Comparison of ENCODE assay signal across 12 mouse cellular contexts in the genomic region with DNA sequence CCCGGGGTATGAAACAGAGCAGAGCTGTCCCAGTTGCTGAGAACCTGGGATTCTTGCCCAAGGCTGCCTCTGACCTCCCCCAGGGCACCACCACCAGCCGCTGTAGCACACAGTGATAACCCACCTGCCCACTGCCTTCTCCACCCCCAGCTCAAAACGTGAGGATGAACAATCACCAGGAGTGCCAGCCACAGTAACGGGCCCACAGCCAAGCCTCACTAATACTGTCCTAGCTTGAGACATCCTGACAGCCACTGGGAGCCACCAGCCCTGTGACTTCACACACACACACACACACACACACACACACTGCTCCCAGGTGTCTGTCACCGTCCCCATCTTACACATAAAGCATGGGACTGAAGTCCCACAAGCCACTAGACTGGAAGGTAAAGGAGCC. TPM values are rescaled to one million over a fixed set of nuclear protein-coding genes. Genes with fewer than 3 reads are reported as not detected.
DNase-seq lines count a peak whose midpoint lies in the region; ATAC-seq and TF ChIP-seq lines count a peak whose summit lies in the region.
"Had no signal": no experiment of that assay in that cellular context is flagged by ENCODE, and none has a peak within 500 bp of the region (broad histone marks: within the 10 kb centered on the region; RNA-seq: fewer than 3 reads in every experiment).

No protein-coding gene starts in this region.

- intact Hi-C loops in gastrocnemius, adult 2 months (cut with DNase I): no loop called here

- no peak overlapping the region for H3K9ac ChIP-seq in hindbrain, postnatal 0 days (replicated peaks; ENCODE audit: low read length)
- no peak overlapping the region for H3K9ac ChIP-seq in stomach, embryonic 14.5 days (replicated peaks; ENCODE audit: low read depth, low read length)
- no peak overlapping the region for H3K9ac ChIP-seq in kidney, embryonic 14.5 days (ENCODE audit: low read depth, low read length)
- no peak overlapping the region for H3K9ac ChIP-seq in kidney, embryonic 16.5 days (replicated peaks; ENCODE audit: low read length)
- H3K9ac ChIP-seq: liver, embryonic 14.5 days had no signal

- H3K36me3 ChIP-seq in thymus, adult 2 months (ENCODE audit: control insufficient read depth, insufficient read depth, low read length): 0 out of 2 replicates have a peak, but pooled peaks cover 3% of the 10 kb centered on the region
- no peaks in the 10 kb centered on the region; the same call in 1 of the 2 replicates for H3K36me3 ChIP-seq in hindbrain, postnatal 0 days (ENCODE audit: insufficient read depth, low read length)
- peaks cover 11% of the 10 kb centered on the region for H3K36me3 ChIP-seq in stomach, embryonic 14.5 days (ENCODE audit: control insufficient read depth, insufficient read depth, low read length)
- peaks cover 21% of the 10 kb centered on the region; the same call in 1 of the 2 replicates for H3K36me3 ChIP-seq in kidney, embryonic 14.5 days (ENCODE audit: control insufficient read depth, insufficient read depth, low read length)
- peaks cover 23% of the 10 kb centered on the region for H3K36me3 ChIP-seq in kidney, embryonic 16.5 days (ENCODE audit: insufficient read depth, low read length)

- no peak for DNase-seq in gastrocnemius, adult 2 months
- no peak for DNase-seq in gastrocnemius, postnatal 4 days (ENCODE audit: low spot score in 2 of 2)
- no peak for DNase-seq in thymus, adult 2 months
- no peak for DNase-seq in thymus, adult 18-20 months
- DNase-seq in hindbrain, postnatal 0 days (ENCODE audit: low spot score): no peak
- DNase-seq: kidney, adult 18-20 months; layer of hippocampus, postnatal 36 days had no signal

- no peak overlapping the region; the same call in 1 of the 2 replicates for H3K4me3 ChIP-seq in gastrocnemius, adult 2 months
- H3K4me3 ChIP-seq in thymus, adult 2 months (ENCODE audit: control insufficient read depth, insufficient read depth, low read length): peak overlapping the region; percentile 6
- no peak overlapping the region for H3K4me3 ChIP-seq in hindbrain, postnatal 0 days (ENCODE audit: low read length)
- H3K4me3 ChIP-seq in stomach, embryonic 14.5 days (ENCODE audit: low read depth, low read length): no peak overlapping the region
- H3K4me3 ChIP-seq in kidney, embryonic 14.5 days (ENCODE audit: low read length): no peak overlapping the region
- no peak overlapping the region for H3K4me3 ChIP-seq in kidney, embryonic 16.5 days (ENCODE audit: low read length)

- ATAC-seq in hindbrain, postnatal 0 days: no peak
- no peak for ATAC-seq in stomach, embryonic 14.5 days (ENCODE audit: insufficient number of reproducible peaks, insufficient read depth, low FRiP score, low read depth)
- ATAC-seq in kidney, embryonic 14.5 days (ENCODE audit: low FRiP score, low TSS enrichment): no peak
- no peak for ATAC-seq in kidney, embryonic 16.5 days (ENCODE audit: low FRiP score, low TSS enrichment)

- H3K4me1 ChIP-seq in thymus, adult 2 months (replicated peaks; ENCODE audit: control insufficient read depth, insufficient read depth, low read length): peaks cover 22% of the 10 kb centered on the region
- H3K4me1 ChIP-seq in hindbrain, postnatal 0 days (ENCODE audit: insufficient read depth, low read length): no peaks in the 10 kb centered on the region
- peaks cover 16% of the 10 kb centered on the region; the same call in 1 of the 2 replicates for H3K4me1 ChIP-seq in stomach, embryonic 14.5 days (ENCODE audit: control insufficient read depth, insufficient read depth, low read length)
- no peaks in the 10 kb centered on the region for H3K4me1 ChIP-seq in kidney, embryonic 14.5 days (ENCODE audit: control insufficient read depth, insufficient read depth, low read length)
- H3K4me1 ChIP-seq in kidney, embryonic 16.5 days (ENCODE audit: insufficient read depth, low read length): no peaks in the 10 kb centered on the region

- H3K4me2 ChIP-seq in hindbrain, postnatal 0 days (ENCODE audit: low read depth, low read length): no peak overlapping the region
- H3K4me2 ChIP-seq in stomach, embryonic 14.5 days (replicated peaks; ENCODE audit: low read depth, low read length): no peak overlapping the region
- H3K4me2 ChIP-seq in kidney, embryonic 14.5 days (replicated peaks; ENCODE audit: low read depth, low read length): no peak overlapping the region
- H3K4me2 ChIP-seq in kidney, embryonic 16.5 days (replicated peaks; ENCODE audit: low read depth, low read length): no peak overlapping the region

- no peak for TF ChIP-seq POLR2A in thymus, adult 2 months (IDR thresholded peaks at IDR 0.05; ENCODE audit: control insufficient read depth, extremely low read depth, insufficient read depth, low read length, poor library complexity)

- no peaks in the 10 kb centered on the region for H3K9me3 ChIP-seq in hindbrain, postnatal 0 days (ENCODE audit: low read length)
- 0 out of 2 replicates have a peak, but pooled peaks cover 3% of the 10 kb centered on the region for H3K9me3 ChIP-seq in stomach, embryonic 14.5 days (ENCODE audit: control insufficient read depth, low read depth, low read length)
- 0 out of 2 replicates have a peak, but pooled peaks cover 3% of the 10 kb centered on the region for H3K9me3 ChIP-seq in kidney, embryonic 14.5 days (ENCODE audit: control insufficient read depth, low read length)
- H3K9me3 ChIP-seq in kidney, embryonic 16.5 days (ENCODE audit: low read length): peaks cover 7% of the 10 kb centered on the region

- peak overlapping the region; percentile 48; the same call in 1 of the 2 replicates for H3K27ac ChIP-seq in gastrocnemius, adult 2 months
- peak overlapping the region; percentile 43; the same call in 1 of the 2 replicates for H3K27ac ChIP-seq in thymus, adult 2 months (ENCODE audit: control insufficient read depth, insufficient read depth, low read length)
- H3K27ac ChIP-seq in hindbrain, postnatal 0 days: peak overlapping the region; percentile 51; the same call in 1 of the 2 replicates
- H3K27ac ChIP-seq in stomach, embryonic 14.5 days (ENCODE audit: low read length): peak overlapping the region; percentile 82
- H3K27ac ChIP-seq in kidney, embryonic 14.5 days (ENCODE audit: low read depth, low read length): no peak overlapping the region
- H3K27ac ChIP-seq in kidney, embryonic 16.5 days (ENCODE audit: low read length): no peak overlapping the region
- H3K27ac ChIP-seq: liver, embryonic 14.5 days had no signal

- no peak for TF ChIP-seq CTCF in gastrocnemius, adult 2 months (IDR thresholded peaks at IDR 0.05)
- TF ChIP-seq CTCF in thymus, adult 2 months (IDR thresholded peaks at IDR 0.05; ENCODE audit: borderline replicate concordance, control insufficient read depth, extremely low read depth, insufficient read depth, low read length, poor library complexity): no peak
- no peak for TF ChIP-seq CTCF in hindbrain, postnatal 0 days (IDR thresholded peaks at IDR 0.05; ENCODE audit: low read depth)

- no peaks in the 10 kb centered on the region for H3K27me3 ChIP-seq in thymus, adult 2 months (ENCODE audit: control insufficient read depth, insufficient read depth, low read length)
- no peaks in the 10 kb centered on the region for H3K27me3 ChIP-seq in hindbrain, postnatal 0 days (ENCODE audit: insufficient read depth, low read length)
- H3K27me3 ChIP-seq in stomach, embryonic 14.5 days (ENCODE audit: control insufficient read depth, insufficient read depth, low read length): no peaks in the 10 kb centered on the region
- H3K27me3 ChIP-seq in kidney, embryonic 14.5 days (ENCODE audit: control insufficient read depth, insufficient read depth, low read length): no peaks in the 10 kb centered on the region
- no peaks in the 10 kb centered on the region for H3K27me3 ChIP-seq in kidney, embryonic 16.5 days (ENCODE audit: insufficient read depth, low read length)
- H3K27me3 ChIP-seq: CH12.LX had no signal

- WGBS in thymus, adult 2 months: 42% methylated on average over 5 of the region's 5 CpGs
- 48% methylated on average over 5 of the region's 5 CpGs for WGBS in hindbrain, postnatal 0 days
- 49% methylated on average over 5 of the region's 5 CpGs for WGBS in stomach, embryonic 14.5 days
- 66% methylated on average over 5 of the region's 5 CpGs for WGBS in kidney, embryonic 14.5 days
- 70% methylated on average over 5 of the region's 5 CpGs for WGBS in kidney, embryonic 16.5 days

RNA-seq across cellular contexts. Expression of a gene that starts 22.9 kb away (rescaled TPM):
- 1 to 10 TPM; 2.2 to 2.8 TPM for total RNA-seq in gastrocnemius, adult 2 months (2021)
- 10 to 100 TPM; 13.3 to 13.6 TPM for total RNA-seq in gastrocnemius, postnatal 4 days (2021)
- 24.6 and 25.1 TPM in 2 replicates for polyA plus RNA-seq in thymus, adult 2 months (2012; rRNA removed)
- total RNA-seq in hindbrain, postnatal 0 days (2014; rRNA removed): 133 and 134 TPM in 2 replicates
- polyA plus RNA-seq in hindbrain, postnatal 0 days (2015; fragmentation: Nextera tagmentation; extraction: Ambion mirVana): 23.2 and 25.4 TPM in 2 replicates
- 17.1 and 17.2 TPM in 2 replicates for polyA plus RNA-seq in stomach, embryonic 14.5 days (2014; fragmentation: Nextera tagmentation; extraction: Ambion mirVana)
- 13.5 and 17.5 TPM in 2 replicates for polyA plus RNA-seq in kidney, embryonic 14.5 days (2014; fragmentation: Nextera tagmentation; extraction: Ambion mirVana)
- 16.9 and 17.3 TPM in 2 replicates for polyA plus RNA-seq in kidney, embryonic 16.5 days (2015; fragmentation: Nextera tagmentation; extraction: Ambion mirVana)

RNA-seq across cellular contexts. Expression of a gene that starts 28.0 kb away (rescaled TPM):
- 10 to 100 TPM; 13.5 TPM for total RNA-seq in gastrocnemius, adult 2 months (2021)
- total RNA-seq in gastrocnemius, postnatal 4 days (2021): 10 to 100 TPM; 32.4 to 32.9 TPM
- 68.0 and 72.5 TPM in 2 replicates for polyA plus RNA-seq in thymus, adult 2 months (2012; rRNA removed)
- 69.6 and 74.4 TPM in 2 replicates for total RNA-seq in hindbrain, postnatal 0 days (2014; rRNA removed)
- 133 and 135 TPM in 2 replicates for polyA plus RNA-seq in hindbrain, postnatal 0 days (2015; fragmentation: Nextera tagmentation; extraction: Ambion mirVana)
- 47.3 and 49.2 TPM in 2 replicates for polyA plus RNA-seq in stomach, embryonic 14.5 days (2014; fragmentation: Nextera tagmentation; extraction: Ambion mirVana)
- polyA plus RNA-seq in kidney, embryonic 14.5 days (2014; fragmentation: Nextera tagmentation; extraction: Ambion mirVana): 38.2 and 62.2 TPM in 2 replicates
- 82.5 and 83.7 TPM in 2 replicates for polyA plus RNA-seq in kidney, embryonic 16.5 days (2015; fragmentation: Nextera tagmentation; extraction: Ambion mirVana)

RNA-seq across cellular contexts. Expression of a gene that starts 48.1 kb away (rescaled TPM):
- not detected for total RNA-seq in gastrocnemius, adult 2 months (2021)
- not detected for total RNA-seq in gastrocnemius, postnatal 4 days (2021)
- polyA plus RNA-seq in thymus, adult 2 months (2012; rRNA removed): 0.34 and 1.4 TPM in 2 replicates
- not detected in 2 replicates for total RNA-seq in hindbrain, postnatal 0 days (2014; rRNA removed)
- 1.0 and 1.7 TPM in 2 replicates for polyA plus RNA-seq in hindbrain, postnatal 0 days (2015; fragmentation: Nextera tagmentation; extraction: Ambion mirVana)
- not detected in 2 replicates for polyA plus RNA-seq in stomach, embryonic 14.5 days (2014; fragmentation: Nextera tagmentation; extraction: Ambion mirVana)
- not detected in 2 replicates for polyA plus RNA-seq in kidney, embryonic 14.5 days (2014; fragmentation: Nextera tagmentation; extraction: Ambion mirVana)
- polyA plus RNA-seq in kidney, embryonic 16.5 days (2015; fragmentation: Nextera tagmentation; extraction: Ambion mirVana): not detected in 2 replicates
- total RNA-seq: CH12.LX; layer of hippocampus, postnatal 36 days had no signal

Comparison
In these comparisons a context has a peak if more than half of its experiments do, and no peak if none do; other contexts are left out.
1. H3K27ac ChIP-seq: peak in gastrocnemius, adult 2 months (single experiment), thymus, adult 2 months (single experiment), hindbrain, postnatal 0 days (single experiment) and stomach, embryonic 14.5 days (single experiment); none in kidney, embryonic 14.5 days (single experiment) and kidney, embryonic 16.5 days (single experiment).